Mouse (Mus musculus): ENCODE results near the gene Piga.

Piga gene

GRCm38 (mm10) chrX:164427295-164427694, 7.7 kb downstream of the Piga start:
- in situ Hi-C loops (cut with MboI; ENCODE audit: low pct_unique_long_range_greater_than_20kb in 1 of 2, low sequenced_read_pairs in 2 of 2, unreplicated experiment in 1 of 2) = loop anchor here in 1 of 2 experiments (25.0 kb wide), 1 partner anchor 340 kb away; the partner anchor contains the start of genes Cltrn and Siah1b

DNA sequence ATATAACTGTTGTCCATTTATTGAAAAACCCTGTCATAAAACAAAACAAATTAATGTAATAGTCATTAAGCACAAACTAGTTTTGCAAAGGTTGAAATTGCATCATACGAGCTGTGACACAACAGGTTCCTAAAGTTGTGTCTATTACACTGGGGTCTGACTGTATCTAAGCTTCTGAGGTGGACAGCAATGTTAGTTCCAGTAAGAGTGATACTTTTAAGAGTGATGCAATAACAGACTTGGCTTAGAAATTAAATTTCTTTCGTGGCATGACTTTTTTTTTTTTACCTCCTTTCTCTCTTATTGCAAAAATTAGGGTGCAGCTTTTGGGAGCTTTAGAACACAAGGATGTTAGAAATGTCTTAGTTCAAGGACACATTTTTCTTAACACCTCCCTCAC, 8.6 kb downstream of the Piga start:
- in situ Hi-C loops (cut with MboI; ENCODE audit: low pct_unique_long_range_greater_than_20kb in 1 of 2, low sequenced_read_pairs in 2 of 2, unreplicated experiment in 1 of 2) = loop anchor here in 1 of 2 experiments (25.0 kb wide), 1 partner anchor 341 kb away; the partner anchor contains the start of genes Cltrn and Siah1b

GRCm38 (mm10) chrX:164430621-164431020, 11.0 kb downstream of the Piga start:
- in situ Hi-C loops (cut with MboI; ENCODE audit: low pct_unique_long_range_greater_than_20kb in 1 of 2, low sequenced_read_pairs in 2 of 2, unreplicated experiment in 1 of 2) = loop anchor here in 1 of 2 experiments (25.0 kb wide), 1 partner anchor 343 kb away; the partner anchor contains the start of genes Cltrn and Siah1b

DNA sequence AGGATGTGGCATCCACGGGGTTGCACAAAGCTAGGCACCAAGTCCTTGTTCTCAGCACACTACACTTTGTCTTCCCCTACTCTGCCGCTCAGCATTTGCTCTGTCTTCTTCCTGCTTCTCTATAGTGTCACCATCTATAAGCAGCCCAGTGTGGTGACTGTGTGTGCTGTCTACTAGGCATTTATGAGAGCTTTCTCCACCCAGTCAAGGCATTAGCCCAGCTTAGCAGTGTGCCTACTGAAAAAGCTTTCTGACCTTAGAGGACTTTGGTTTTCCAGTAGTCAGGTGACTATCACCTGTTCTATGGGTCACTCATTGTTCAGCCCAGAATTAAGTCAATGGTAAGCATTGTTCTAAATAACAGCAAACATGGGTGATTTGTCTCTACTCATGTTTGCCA, 11.5 kb downstream of the Piga start:
- in situ Hi-C loops (cut with MboI; ENCODE audit: low pct_unique_long_range_greater_than_20kb in 1 of 2, low sequenced_read_pairs in 2 of 2, unreplicated experiment in 1 of 2) = loop anchor here in 1 of 2 experiments (25.0 kb wide), 1 partner anchor 344 kb away; the partner anchor contains the start of genes Cltrn and Siah1b

DNA sequence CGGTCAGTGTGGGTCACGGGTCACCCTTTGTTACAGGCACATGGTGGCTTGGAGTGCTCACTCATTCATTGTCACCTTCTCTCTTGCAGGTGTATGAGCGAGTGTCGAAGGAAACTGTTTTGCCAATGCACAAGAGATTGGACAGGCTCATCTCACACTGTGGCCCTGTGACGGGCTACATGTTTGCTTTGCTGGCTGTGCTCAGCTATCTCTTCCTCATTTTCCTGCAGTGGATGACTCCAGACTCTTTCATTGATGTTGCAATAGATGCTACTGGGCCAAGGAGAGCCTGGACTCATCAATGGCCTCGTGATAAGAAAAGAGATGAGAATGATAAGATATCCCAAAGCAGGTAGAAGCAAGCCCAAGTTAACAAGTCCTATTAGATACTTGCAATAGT, 12.0 kb downstream of the Piga start:
- in situ Hi-C loops (cut with MboI; ENCODE audit: low pct_unique_long_range_greater_than_20kb in 1 of 2, low sequenced_read_pairs in 2 of 2, unreplicated experiment in 1 of 2) = loop anchor here in 1 of 2 experiments (25.0 kb wide), 1 partner anchor 344 kb away; the partner anchor contains the start of genes Cltrn and Siah1b

- in situ Hi-C loops (cut with MboI; ENCODE audit: low pct_unique_long_range_greater_than_20kb in 1 of 2, low sequenced_read_pairs in 2 of 2, unreplicated experiment in 1 of 2) = loop anchor here in 1 of 2 experiments (25.0 kb wide), 1 partner anchor 345 kb away; the partner anchor contains the start of genes Cltrn and Siah1b
Measured at GRCm38 (mm10) chrX:164432682-164433081, 13.1 kb downstream of the Piga start.

DNA sequence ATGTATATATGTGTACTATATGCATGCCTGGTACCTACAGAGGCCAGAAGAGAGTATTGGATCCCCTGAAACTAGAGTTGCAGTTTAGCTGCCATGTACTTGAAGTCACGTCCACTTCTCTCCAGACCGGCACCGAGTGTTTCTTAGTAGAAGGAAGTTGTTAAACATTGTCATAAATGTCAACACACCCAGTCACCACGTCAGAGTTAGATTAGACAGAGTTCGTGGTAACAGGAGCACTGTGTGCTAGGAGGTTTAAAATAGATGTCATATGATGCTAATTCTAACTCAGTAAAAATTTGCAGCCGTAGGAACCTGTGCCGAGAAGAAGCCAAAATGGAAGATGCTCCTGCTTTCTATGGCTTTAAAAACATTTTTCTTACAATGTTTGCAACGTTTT, 17.1 kb downstream of the Piga start, which contains the start of gene Asb11:
TSS of gene Asb11 (plus strand) at position 286 of the 400 bp plus-strand sequence.
- in situ Hi-C loops (cut with MboI; ENCODE audit: low pct_unique_long_range_greater_than_20kb in 1 of 2, low sequenced_read_pairs in 2 of 2, unreplicated experiment in 1 of 2) = loop anchor here in 1 of 2 experiments (25.0 kb wide), 1 partner anchor 349 kb away; the partner anchor contains the start of genes Cltrn and Siah1b

GRCm38 (mm10) chrX:164439462-164439861, 19.9 kb downstream of the Piga start:
- in situ Hi-C loops (cut with MboI; ENCODE audit: low pct_unique_long_range_greater_than_20kb in 1 of 2, low sequenced_read_pairs in 2 of 2, unreplicated experiment in 1 of 2) = loop anchor here in 1 of 2 experiments (25.0 kb wide), 1 partner anchor 352 kb away; the partner anchor contains the start of genes Cltrn and Siah1b

- in situ Hi-C loops (cut with MboI; ENCODE audit: low pct_unique_long_range_greater_than_20kb in 1 of 2, low sequenced_read_pairs in 2 of 2, unreplicated experiment in 1 of 2) = loop anchor here (5.0 to 25.0 kb wide), 3 partner anchors 33 to 353 kb away; partner anchors contain the start of genes Cltrn (in 1 of the 2) and Siah1b (in 1 of the 2)
Measured at GRCm38 (mm10) chrX:164440140-164440539, 20.6 kb downstream of the Piga start.

DNA sequence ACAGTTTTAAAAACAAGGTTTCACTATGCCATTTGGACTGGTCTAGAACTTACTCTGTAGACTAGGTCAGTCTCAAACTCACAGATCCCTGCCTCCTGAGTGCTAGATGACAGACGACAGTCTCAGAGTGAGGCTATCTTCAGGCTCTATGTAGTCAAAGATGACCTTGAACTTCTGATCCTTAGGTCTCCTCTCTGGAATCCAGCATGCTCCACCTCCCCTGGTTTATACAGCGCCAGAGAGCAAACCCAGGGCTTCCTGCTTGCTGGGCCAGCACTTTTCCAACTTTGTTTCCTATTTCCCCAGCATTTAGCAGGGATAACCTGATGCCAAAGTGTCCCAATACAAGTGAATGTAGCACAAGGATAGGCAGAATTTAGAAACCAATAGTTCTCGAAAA, 21.1 kb downstream of the Piga start:
- in situ Hi-C loops (cut with MboI; ENCODE audit: low pct_unique_long_range_greater_than_20kb in 1 of 2, low sequenced_read_pairs in 2 of 2, unreplicated experiment in 1 of 2) = loop anchor here (5.0 to 25.0 kb wide), 3 partner anchors 33 to 353 kb away; partner anchors contain the start of genes Cltrn (in 1 of the 2) and Siah1b (in 1 of the 2)

DNA sequence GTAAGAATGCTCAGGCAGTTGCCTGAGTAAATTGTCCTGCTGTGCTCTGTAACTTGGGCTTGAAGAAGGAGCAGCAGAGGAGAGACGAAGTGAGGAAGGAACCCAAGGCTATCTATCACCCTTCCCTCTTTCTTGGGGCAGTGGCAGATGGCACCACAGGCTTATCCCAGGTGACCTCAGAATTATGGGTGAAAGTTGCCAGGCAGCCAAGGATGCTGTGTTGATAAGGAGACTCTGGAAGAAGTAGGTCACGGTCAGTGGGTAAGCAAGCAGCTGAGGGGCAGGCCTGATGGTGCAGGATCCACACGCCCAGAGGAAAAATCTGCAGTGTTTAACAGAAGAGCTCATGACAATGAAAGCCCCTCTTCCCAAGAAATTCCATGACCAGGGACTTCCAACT, 21.7 kb downstream of the Piga start:
- in situ Hi-C loops (cut with MboI; ENCODE audit: low pct_unique_long_range_greater_than_20kb in 1 of 2, low sequenced_read_pairs in 2 of 2, unreplicated experiment in 1 of 2) = loop anchor here (5.0 to 25.0 kb wide), 3 partner anchors 34 to 354 kb away; partner anchors contain the start of genes Cltrn (in 1 of the 2) and Siah1b (in 1 of the 2)

DNA sequence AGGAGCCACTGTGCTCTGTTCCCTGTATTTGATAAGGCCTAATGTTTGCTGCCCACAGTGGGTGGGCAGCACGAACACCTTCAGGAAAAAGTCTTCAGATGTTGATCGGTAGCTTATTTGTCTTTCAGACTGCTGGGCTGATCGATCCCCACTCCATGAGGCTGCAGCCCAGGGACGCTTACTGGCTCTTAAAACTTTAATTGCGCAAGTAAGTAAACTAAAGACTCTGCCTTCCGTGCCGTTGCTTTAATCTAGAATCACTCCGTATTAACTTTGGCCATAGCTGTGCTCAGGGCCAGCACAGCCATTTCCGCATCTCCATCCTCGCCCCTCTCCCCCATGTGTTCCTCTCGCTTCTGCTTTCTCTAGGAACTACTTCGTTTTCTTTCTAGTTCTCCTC, 26.0 kb downstream of the Piga start:
- in situ Hi-C loops (cut with MboI; ENCODE audit: low pct_unique_long_range_greater_than_20kb in 1 of 2, low sequenced_read_pairs in 2 of 2, unreplicated experiment in 1 of 2) = loop anchor here (5.0 to 25.0 kb wide), 3 partner anchors 258 to 358 kb away; partner anchors contain the start of genes Cltrn (in 1 of the 2) and Siah1b (in 1 of the 2)

DNA sequence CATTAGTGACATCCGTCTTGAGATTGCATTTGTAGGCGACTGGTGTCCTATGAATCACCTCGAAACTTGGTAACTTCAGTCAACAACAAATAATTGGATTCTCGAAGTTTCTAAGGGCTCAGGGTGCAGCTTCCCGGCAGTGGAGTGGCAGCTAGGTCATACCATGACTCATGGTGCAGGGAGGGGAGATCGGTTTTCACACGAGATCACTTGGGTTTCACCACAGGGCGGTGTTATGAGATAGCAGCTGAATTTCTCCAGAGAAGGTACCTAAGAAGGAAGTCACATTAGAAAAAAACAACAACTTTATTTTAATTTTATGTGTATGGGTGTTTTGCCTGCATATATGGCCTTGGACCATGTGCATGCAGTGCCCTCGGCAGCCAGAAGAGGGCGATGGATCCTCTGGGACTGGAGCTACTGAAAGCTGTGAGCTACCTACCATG, 26.5 kb downstream of the Piga start:
- in situ Hi-C loops (cut with MboI; ENCODE audit: low pct_unique_long_range_greater_than_20kb in 1 of 2, low sequenced_read_pairs in 2 of 2, unreplicated experiment in 1 of 2) = loop anchor here (5.0 to 25.0 kb wide), 3 partner anchors 259 to 359 kb away; partner anchors contain the start of genes Cltrn (in 1 of the 2) and Siah1b (in 1 of the 2)

GRCm38 (mm10) chrX:164446835-164447681, 27.5 kb downstream of the Piga start:
- in situ Hi-C loops (cut with MboI; ENCODE audit: low pct_unique_long_range_greater_than_20kb in 1 of 2, low sequenced_read_pairs in 2 of 2, unreplicated experiment in 1 of 2) = loop anchor here (5.0 to 25.0 kb wide), 3 partner anchors 260 to 360 kb away; partner anchors contain the start of genes Cltrn (in 1 of the 2) and Siah1b (in 1 of the 2)

DNA sequence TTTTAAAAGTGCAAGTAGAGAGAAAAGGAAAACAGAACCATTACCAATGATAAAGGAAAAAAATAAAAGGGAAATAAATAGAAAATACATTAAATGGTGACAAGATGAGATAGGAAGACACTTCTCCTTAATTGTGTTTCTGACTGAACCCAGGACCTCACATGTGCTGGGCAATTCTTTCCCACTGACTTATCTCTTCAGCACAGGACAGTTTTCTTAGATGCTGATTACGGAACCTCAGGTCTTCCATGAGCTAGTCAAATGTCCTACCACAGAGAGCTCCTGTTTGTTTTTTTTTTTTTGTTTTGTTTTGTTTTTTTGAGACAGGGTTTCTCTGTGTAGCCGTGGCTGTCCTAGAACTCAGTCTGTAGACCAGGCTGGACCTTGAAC, 28.1 kb downstream of the Piga start:
- in situ Hi-C loops (cut with MboI; ENCODE audit: low pct_unique_long_range_greater_than_20kb in 1 of 2, low sequenced_read_pairs in 2 of 2, unreplicated experiment in 1 of 2) = loop anchor here (5.0 to 25.0 kb wide), 3 partner anchors 260 to 360 kb away; partner anchors contain the start of genes Cltrn (in 1 of the 2) and Siah1b (in 1 of the 2)

DNA sequence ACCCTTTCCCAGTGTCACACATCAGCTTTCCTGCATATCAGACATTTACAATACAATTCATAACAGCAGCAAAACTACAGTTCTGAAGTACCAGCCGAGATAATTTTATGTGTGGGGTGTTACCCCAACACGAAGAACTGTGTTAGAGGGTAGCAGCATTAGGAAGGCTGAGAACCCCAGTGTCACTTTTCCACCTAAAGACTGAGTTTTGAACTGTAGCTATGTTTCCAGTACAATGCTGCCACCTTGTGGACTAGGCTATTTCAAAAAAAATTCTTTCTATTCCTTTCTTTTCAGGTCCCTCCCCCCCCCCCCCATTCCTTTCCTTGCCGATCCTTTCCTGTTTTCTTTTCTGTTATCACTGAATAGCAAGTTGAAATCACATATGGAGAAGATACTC, 29.6 kb downstream of the Piga start:
- in situ Hi-C loops (cut with MboI; ENCODE audit: low pct_unique_long_range_greater_than_20kb in 1 of 2, low sequenced_read_pairs in 2 of 2, unreplicated experiment in 1 of 2) = loop anchor here (5.0 to 25.0 kb wide), 3 partner anchors 262 to 362 kb away; partner anchors contain the start of genes Cltrn (in 1 of the 2) and Siah1b (in 1 of the 2)

DNA sequence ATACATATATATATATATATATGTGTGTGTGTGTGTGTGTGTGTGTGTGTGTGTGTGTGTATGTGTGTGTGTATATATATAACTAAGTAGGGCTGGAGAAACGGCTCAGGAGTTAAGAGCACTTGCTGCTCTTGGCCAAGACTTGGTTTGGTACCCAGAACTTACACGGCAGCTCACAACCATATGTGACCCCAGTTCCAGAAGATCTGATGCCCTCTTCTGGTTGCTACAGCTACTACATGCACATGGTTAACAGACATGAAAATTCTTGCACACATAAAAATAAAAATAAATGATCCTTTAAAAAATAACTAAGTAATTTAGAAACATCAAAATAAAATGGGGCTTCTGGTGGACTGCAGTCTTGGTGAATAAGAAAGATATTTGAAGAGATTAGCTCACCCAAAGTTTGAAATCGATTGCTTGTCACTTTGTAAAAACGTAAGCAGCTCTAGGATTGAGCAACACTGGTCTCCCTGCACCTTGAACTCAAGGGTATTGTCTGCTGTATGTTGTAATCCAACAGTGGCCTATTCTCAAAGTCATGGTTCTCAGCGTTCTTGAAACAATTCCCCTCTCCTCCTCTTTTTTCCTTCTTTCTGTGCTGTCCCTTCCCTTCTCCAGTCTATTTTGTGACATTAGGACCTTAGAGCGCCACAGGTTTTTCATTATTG, 39.8 kb downstream of the Piga start:
- in situ Hi-C loops (cut with MboI; ENCODE audit: low pct_unique_long_range_greater_than_20kb in 1 of 2, low sequenced_read_pairs in 2 of 2, unreplicated experiment in 1 of 2) = no loop called here

Measured in mouse embryonic stem cell (cell line).